Mouse (Mus musculus) bone marrow macrophage, adult 2 months (primary cell): ENCODE data around the gene Ttll9.

Experiments
- CTCF ChIP-seq: IDR thresholded peaks from 2 replicates; pipeline ENCODE4 v1.5.1; 2012; ENCODE audit warnings: low read depth, mild to moderate bottlenecking, low read length, moderate library complexity
- POLR2A ChIP-seq: IDR thresholded peaks from 2 replicates; pipeline ENCODE4 v1.6.1; 2012; ENCODE audit warnings: mild to moderate bottlenecking, low read depth, low read length, borderline replicate concordance

DNA sequence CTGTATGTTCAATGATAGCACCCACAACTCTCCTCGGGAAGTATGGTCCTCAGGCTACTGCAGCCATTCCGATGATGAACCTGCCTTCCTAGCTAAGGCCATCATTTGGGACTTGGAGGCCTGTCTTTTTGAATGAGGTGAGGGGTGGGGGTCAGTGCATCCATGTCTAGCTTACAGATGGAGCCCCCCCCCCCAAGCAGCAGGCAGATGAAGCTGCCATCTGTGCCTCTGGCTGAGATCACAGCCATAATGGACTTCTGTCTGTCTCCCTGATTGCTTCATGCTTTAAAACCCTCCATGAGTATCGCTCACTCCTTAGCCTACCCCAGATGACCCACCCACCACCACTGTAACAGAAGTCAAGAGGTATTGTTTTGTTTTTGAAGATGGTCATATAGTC lies 57.1 kb downstream of the Ttll9 start:
- TF ChIP-seq POLR2A (no peak), CTCF (no peak)
